Mouse (Mus musculus) layer of hippocampus, adult 9-10 months (tissue): ENCODE measurements around the gene Klf9.

Experiments
- DNase-seq: peaks from one replicate; pipeline ENCODE4 v3.0.0; 2022; ENCODE audit warnings: low spot score

Gene Klf9

GRCm38 (mm10) chr19:23140689-23141317 lies at the start of gene Klf9:
Gene Klf9, plus strand, starts transcription at chr19:23141226.
- DNase-seq = peak; percentile 89

DNA sequence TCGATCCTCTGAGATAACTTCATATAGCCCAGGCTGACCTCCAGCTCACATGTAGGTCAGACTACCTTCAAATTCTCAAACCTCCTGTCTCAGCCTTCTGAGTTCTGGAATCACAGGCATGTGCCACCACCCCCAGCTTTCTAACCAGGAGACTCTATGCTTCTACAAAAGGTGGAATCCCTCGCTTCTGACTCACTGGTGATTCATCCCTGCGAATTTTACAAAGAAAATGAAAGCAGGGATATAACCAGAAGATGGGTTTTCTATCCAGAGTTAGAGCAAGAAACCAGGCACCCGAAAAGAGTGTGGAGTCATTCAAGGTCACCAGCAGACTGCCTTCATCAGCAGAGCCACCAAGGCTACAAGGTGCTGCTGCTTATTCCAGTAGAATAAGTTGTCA lies 49.4 kb upstream of the Klf9 start:
- DNase-seq = no peak

DNA sequence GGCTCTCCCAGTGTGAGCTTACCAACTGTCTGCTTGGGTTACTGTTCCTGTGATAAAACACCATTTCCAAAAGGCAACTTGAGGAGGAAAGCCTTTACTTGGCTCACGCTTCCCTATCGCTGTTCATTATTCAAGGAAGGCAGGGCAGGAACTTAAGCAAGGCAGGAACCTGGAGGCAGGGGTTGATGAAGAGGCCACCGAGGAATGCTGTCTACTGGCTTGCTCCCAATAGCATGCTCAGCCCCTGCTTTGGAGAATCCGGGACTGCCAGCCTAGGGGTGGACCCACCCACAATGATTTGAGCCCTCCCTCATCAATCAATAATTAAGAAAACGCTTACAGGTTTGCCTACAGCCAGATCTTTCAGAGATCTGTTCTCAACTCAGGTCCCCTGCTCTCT lies 47.5 kb upstream of the Klf9 start:
- DNase-seq = no peak

DNA sequence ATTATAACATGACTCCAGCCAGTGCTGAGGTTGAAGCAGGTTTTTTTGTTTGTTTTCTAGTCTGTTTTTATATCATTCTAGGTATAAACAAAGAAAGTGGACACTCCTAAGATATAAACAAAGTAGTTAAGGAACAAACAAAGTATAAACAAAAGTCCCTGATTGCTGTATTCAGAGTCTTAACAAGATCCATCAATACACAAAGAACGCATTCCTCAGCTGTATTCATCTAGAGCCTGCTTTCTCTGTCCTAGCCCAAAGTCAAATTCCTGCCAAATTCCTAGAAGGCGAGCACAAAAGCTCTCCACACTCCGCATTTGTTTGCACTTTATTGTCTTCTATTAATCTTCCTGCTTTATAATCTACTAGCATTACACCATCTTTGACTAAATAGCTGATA lies 46.1 kb upstream of the Klf9 start:
- no peak for DNase-seq

- no peak for DNase-seq
These were observed 34.2 kb upstream of the Klf9 start for GRCm38 (mm10) chr19:23106859-23107258.

DNA sequence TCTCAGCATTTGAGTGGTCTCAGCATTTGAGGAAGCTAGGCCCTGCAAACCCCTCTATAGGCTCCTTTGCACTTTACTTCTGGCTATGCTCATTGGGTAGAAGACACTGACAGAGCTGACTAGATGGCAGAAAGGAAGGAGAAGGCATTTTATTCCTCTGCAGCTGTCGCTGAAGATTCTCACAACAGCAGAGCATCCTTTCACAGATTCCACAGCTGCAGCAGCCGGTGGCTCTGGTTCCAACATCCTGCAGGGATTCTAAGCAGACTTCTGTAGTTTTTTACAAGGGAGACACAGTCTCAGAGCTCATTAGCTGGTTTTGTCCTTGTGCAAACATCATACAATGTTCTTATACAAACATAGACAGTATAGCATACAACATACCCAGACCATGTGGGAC lies 33.7 kb upstream of the Klf9 start:
- no peak for DNase-seq

- no peak for DNase-seq
These were observed 19.2 kb upstream of the Klf9 start for GRCm38 (mm10) chr19:23121875-23122274.

DNA sequence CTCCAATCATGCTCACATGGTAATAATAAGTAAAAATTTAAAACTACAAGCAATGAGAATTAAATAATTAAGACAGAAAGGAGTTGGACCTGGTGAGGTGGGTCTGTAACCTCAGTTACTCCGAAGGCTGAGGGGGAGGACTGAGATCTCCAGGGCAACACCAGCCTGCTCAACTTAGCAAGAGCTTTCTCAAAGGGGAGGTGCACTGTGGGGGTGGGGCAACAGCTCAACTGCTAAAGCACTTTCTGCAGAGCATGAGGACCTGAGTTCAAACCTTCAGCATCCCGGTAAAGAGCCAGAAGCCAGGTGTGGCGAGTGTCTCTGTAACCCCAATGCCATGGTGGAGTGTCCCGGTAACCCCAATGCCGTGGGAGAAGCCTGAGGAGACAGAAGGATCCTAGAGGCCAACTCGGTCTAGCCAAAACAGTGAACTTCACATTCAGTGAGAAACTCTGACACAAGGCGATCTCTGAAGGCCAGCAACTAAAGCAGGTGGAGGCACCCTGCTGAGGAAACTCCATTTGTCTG lies 16.9 kb upstream of the Klf9 start:
- no peak for DNase-seq

DNA sequence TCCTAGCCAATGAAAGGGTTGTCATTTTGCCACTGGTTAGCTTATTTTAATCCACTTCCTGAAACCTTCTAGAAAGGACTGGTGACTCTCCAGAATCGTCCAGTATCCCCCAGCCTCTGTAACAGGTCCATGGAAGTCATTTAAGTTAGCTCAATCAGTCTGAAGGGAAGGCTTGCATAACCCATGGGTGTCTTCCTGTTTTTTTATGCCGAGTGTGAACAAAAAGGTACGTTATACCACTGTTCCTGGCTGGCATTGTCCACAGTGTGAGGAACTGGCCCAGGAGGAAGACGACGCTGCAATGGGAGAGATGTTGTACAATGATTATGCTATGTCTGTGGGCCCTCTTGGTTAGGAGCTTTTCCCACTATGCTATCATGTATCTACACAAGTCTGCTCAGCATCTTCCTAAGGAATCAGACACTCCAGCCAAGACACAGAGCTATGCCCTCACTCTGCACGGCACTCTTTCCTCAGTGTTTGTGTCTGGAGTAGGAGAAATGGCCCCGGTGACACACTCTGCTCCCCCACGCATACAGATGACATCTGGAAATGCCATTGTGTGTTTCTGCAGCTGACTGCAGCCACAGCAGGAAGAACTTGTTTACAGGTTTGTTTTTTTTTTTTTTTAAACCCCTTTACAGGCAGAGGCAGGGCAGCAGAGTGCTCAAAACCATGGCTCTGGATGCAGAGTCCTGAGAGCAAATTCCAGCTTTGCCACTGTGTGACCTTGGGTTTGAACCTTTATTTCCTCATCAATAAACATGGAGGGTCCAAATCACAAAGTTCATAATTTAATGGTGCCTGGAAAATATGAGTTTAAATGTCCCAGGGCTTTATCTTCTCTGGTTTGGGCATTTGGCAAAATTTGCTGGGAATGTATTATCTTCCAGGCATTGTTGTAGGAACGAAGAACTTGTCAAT lies 15.5 kb upstream of the Klf9 start:
- no peak for DNase-seq

DNA sequence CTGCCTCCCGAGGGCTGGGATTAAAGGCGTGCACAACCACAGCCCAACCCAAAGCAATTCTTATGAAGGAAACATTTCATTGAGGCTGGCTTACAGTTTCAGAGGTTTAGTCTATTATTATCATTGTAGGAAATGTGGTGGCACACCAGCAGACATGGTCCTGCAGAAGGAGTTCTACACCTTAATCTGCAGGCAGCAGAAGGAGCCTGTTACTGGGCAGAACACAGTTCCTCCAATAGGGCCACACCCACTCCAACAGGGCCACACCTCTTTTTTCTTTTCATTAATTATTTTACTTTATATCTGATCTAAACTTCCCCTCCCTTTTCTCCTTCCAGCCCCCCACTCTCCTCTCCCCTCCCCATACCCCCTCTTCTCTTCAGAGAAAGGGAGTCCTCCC lies 11.1 kb upstream of the Klf9 start:
- no peak for DNase-seq

DNA sequence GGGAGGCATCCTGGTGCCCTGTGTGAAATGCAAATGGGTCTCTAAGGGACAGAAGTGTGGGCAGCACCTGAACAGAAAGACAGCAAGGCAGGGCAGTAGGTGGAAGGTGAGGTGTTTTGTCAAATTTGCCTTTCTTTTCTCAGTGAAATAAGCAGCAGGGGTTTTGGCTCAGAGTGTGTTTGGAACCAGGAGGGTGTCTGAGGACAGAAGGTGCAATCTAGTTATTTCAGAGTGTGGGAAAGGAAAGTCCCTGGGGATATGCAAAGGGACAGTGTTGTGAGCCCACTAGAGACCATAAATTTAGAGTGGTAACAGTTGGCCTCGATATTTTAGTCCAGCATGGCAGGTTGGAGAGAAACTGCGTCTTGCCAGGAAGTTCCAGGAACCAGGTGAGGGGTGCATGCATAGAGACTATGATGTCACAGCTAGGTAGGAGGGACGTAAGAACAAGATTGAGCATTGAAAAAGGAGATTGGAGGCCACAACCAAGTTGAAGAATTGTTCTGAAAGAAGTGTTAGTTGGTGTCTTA lies 8.9 kb upstream of the Klf9 start:
- DNase-seq = no peak

GRCm38 (mm10) chr19:23132720-23133426 lies 8.2 kb upstream of the Klf9 start:
- no peak for DNase-seq

DNA sequence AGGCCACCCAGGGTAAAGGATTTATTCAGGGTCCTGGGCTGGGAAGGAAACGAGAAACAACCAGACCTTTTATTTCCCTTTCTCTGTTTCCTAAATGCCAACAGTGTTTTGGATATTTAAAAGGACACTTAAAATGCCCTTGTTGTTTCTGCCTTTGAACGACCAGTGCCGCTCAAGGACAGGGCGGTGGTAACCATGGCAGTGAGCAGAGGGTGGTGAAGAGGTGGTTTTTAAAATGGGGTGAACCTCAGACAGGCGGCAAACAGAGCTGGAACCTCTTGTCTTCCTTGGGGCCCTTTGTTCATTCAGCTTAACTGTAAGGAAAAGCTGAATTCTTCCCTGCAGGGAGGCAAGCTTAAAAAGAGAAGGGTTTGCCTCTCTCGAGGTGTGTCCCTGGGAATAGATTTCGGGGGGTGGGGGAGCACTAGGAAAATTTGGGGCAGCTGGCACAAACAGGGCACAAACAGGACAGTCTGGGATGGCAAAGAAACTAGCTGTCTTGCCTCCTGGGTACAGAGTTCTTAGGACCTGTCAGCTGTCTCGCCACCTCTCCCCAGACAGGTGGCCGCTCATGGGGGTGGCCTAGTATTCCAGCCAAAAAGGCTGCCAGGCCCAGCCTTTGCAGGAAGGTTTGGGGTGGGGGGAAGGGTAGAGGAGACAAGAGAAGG lies 7.5 kb upstream of the Klf9 start:
- no peak for DNase-seq

DNA sequence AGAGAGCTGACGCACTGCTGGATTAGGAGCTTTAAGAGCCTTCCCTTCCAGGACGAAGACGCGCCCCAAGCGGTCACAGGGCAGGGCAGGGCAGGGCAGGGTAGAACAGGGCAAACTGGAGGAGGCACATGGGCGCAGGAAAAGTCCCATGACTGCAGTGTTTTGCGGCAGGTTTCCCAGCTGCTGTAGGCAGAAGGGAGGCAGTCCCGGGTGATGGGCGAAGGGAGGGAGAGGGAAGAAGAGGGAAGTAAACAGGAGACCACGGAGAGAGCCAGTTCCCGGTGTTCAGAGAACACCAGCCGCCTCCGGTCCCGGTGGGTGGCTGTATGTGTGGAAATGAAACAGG lies 7.0 kb upstream of the Klf9 start:
- DNase-seq = no peak

GRCm38 (mm10) chr19:23134441-23135301 lies 6.4 kb upstream of the Klf9 start:
- DNase-seq = no peak

GRCm38 (mm10) chr19:23135349-23136201 lies 5.5 kb upstream of the Klf9 start:
- DNase-seq = no peak

DNA sequence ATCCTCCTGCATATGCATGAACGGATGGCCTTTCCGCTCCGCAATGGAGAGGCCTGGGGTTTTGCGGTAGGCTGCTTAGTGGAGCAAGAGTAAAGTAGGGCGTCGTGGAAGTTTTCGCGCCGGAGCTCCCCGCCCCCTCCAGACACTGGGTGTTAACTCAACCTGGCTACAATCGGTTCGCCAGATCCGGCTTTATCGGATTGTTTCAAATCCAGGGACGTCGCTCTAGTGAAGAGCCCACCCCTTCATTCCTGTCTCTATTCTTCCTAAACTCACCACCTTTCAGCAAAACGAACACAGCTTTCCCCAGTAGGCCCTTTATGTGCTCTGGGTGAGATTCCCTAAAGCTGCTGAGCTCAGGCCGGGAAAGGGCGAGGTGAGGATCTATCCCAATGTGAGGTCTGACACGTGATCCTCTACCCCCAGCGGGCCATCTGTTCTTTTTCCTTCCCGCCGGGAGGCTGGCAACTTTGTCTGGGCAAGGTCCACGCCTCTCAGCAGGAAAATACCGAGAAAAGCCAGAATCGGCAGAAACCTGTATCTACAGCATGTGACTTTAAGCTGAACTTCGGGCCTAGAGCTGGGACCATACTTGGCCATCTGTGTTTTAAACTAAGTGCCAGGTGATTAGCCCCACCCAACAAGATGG lies 4.7 kb upstream of the Klf9 start:
- no peak for DNase-seq

GRCm38 (mm10) chr19:23137295-23137694 lies 3.7 kb upstream of the Klf9 start:
- no peak for DNase-seq

DNA sequence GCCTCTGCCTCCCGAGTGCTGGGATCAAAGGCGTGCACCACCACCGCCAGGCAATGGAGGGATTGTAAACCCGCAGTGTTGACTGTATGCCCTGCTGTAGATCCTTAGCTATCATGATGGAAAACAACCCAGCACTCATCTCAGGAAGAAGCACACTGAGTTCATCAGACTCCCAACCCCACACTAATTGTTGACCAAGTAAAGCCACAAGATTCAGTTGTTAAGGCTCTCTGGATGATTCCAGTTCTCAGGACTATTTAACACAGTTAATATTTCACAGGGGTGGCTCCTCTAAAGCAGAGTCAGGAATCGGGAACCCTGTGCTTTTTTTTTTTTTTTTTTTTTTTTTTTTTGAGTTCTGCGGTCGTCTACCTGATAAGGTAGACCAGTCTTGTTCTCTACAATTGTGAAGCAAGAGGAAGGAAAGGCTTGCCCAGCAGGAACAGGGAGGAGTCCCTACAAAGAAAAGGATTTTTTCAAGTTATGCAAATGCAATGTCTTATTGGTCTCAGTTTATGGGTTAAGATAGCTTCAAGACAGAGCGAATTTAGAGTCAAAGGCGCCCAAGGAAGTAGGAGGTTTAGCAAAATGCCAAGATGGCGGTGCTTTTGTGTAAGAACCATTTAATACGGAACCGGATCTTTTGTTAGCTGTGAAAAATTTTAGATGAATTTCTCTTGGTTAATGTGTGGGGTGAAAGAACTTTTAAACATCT lies 1.1 kb upstream of the Klf9 start:
- DNase-seq = no peak
